25 mouse cellular contexts compared by ENCODE assay signal in the genomic region with DNA sequence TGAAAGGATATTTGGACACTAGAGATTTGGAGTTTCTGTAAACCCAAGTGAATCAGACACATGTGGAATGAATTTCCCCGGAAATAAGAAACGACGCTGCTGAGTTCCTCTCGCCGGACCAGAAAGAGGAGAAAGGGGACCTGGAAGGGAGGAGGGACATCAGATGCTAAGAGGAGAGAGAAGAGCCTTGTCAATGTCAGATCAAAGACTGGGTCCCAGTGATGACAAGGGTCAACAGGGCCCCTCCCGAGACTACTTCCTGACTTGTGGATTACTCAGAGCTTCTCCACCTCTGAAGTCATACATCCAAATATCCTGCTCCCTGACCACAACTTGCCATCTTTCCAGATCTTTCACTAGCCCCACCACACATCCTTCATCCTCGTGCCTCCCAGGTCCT. TPM values are rescaled to one million over a fixed set of nuclear protein-coding genes. Genes with fewer than 3 reads are reported as not detected.
"Had no signal": no experiment of that assay in that cellular context is flagged by ENCODE, and none has a peak within 500 bp of the region (broad histone marks: within the 10 kb centered on the region; RNA-seq: fewer than 3 reads in every experiment).

No protein-coding gene starts in this region.

- H3K9me3 ChIP-seq: heart, embryonic 13.5 days; heart, embryonic 15.5 days; hindbrain, embryonic 13.5 days; hindbrain, embryonic 15.5 days; kidney, embryonic 15.5 days; limb, embryonic 13.5 days; limb, embryonic 15.5 days; liver, embryonic 12.5 days had no signal

- H3K27me3 ChIP-seq: hindbrain, embryonic 13.5 days; hindbrain, embryonic 15.5 days; kidney, embryonic 15.5 days; limb, embryonic 13.5 days; limb, embryonic 15.5 days; liver, embryonic 12.5 days had no signal

- H3K36me3 ChIP-seq: heart, embryonic 13.5 days; heart, embryonic 15.5 days; hindbrain, embryonic 13.5 days; hindbrain, embryonic 15.5 days; kidney, embryonic 15.5 days; limb, embryonic 13.5 days; limb, embryonic 15.5 days; liver, embryonic 12.5 days had no signal

- H3K4me3 ChIP-seq: heart, embryonic 13.5 days; heart, embryonic 15.5 days; hindbrain, embryonic 13.5 days; hindbrain, embryonic 15.5 days; kidney, embryonic 15.5 days; limb, embryonic 13.5 days; limb, embryonic 15.5 days; liver, embryonic 12.5 days had no signal

- H3K4me1 ChIP-seq: hindbrain, embryonic 13.5 days; hindbrain, embryonic 15.5 days; kidney, embryonic 15.5 days; liver, embryonic 12.5 days had no signal

- DNase-seq: gastrocnemius, postnatal 14 days; gastrocnemius, postnatal 36 days; heart, adult 18-20 months; heart, postnatal 36 days; kidney, adult 11 months; kidney, adult 2 months; kidney, adult 9 months; kidney, postnatal 10 days; kidney, postnatal 36 days; layer of hippocampus, adult 9-11 months; layer of hippocampus, postnatal 36 days; left cerebral cortex, postnatal 4 days had no signal

- H3K9ac ChIP-seq: heart, embryonic 13.5 days; heart, embryonic 15.5 days; hindbrain, embryonic 13.5 days; hindbrain, embryonic 15.5 days; kidney, embryonic 15.5 days; limb, embryonic 13.5 days; limb, embryonic 15.5 days; liver, embryonic 12.5 days; liver, embryonic 14.5 days had no signal

- ATAC-seq: hindbrain, postnatal 0 days; intestine, embryonic 16.5 days; liver, embryonic 12.5 days had no signal

- H3K4me2 ChIP-seq: heart, embryonic 13.5 days; heart, embryonic 15.5 days; hindbrain, embryonic 13.5 days; hindbrain, embryonic 15.5 days; kidney, embryonic 15.5 days; limb, embryonic 13.5 days; limb, embryonic 15.5 days; liver, embryonic 12.5 days had no signal

- H3K27ac ChIP-seq: heart, embryonic 13.5 days; heart, embryonic 15.5 days; hindbrain, embryonic 13.5 days; hindbrain, embryonic 15.5 days; hindbrain, postnatal 0 days; kidney, embryonic 15.5 days; limb, embryonic 13.5 days; limb, embryonic 15.5 days; liver, embryonic 12.5 days; liver, embryonic 14.5 days had no signal

RNA-seq across cellular contexts. Expression of a gene that starts 24.5 kb away (rescaled TPM):
- total RNA-seq: hematopoietic stem cell, adult 5-6 weeks; liver, adult 2 months had no signal
- polyA plus RNA-seq: liver, adult 2 months had no signal
